Mouse (Mus musculus): ENCODE results near the gene Xxylt1. TPM values are rescaled to one million over a fixed set of nuclear protein-coding genes. Genes with fewer than 3 reads are reported as not detected.

The Xxylt1 gene
- polyA plus RNA-seq, 1 experiment from 2014 or later: 8.0 TPM

- no peaks in the 10 kb centered on the region for H3K9me3 ChIP-seq (ENCODE audit: low read length)
- no peak overlapping the region for H3K4me2 ChIP-seq (replicated peaks; ENCODE audit: low read depth, low read length)
- 92% methylated on average over 2 of the region's 2 CpGs for whole genome bisulfite sequencing
- H3K4me1 ChIP-seq (ENCODE audit: insufficient read depth, low read depth, low read length): peaks cover 4% of the 10 kb centered on the region; the same call in 1 of the 2 replicates
- no peak overlapping the region for H3K4me3 ChIP-seq (ENCODE audit: low read depth, low read length)
- no peak for TF ChIP-seq EP300 (IDR thresholded peaks at IDR 0.05)
- no peak for TF ChIP-seq CTCF (IDR thresholded peaks at IDR 0.05)
- H3K27ac ChIP-seq (ENCODE audit: low read length): no peak overlapping the region
- no peak for DNase-seq (ENCODE audit: low spot score)
- H3K9ac ChIP-seq (replicated peaks; ENCODE audit: low read depth): no peak overlapping the region
- H3K27me3 ChIP-seq (replicated peaks; ENCODE audit: insufficient read depth, low read length): no peaks in the 10 kb centered on the region
- no peaks in the 10 kb centered on the region for H3K36me3 ChIP-seq (ENCODE audit: insufficient read depth, low read length)
- no peak for ATAC-seq
These were observed 83.2 kb downstream of the Xxylt1 start for GRCm38 (mm10) chr16:30998048-30998447.

GRCm38 (mm10) chr16:30995446-30995845 is 85.8 kb downstream of the Xxylt1 start:
- H3K4me1 ChIP-seq (ENCODE audit: insufficient read depth, low read depth, low read length): peaks cover 8% of the 10 kb centered on the region; the same call in 1 of the 2 replicates
- WGBS: 78% methylated on average over 5 of the region's 5 CpGs
- no peak overlapping the region for H3K9ac ChIP-seq (replicated peaks; ENCODE audit: low read depth)
- no peak overlapping the region for H3K27ac ChIP-seq (ENCODE audit: low read length)
- no peak overlapping the region for H3K4me2 ChIP-seq (replicated peaks; ENCODE audit: low read depth, low read length)
- no peaks in the 10 kb centered on the region for H3K27me3 ChIP-seq (replicated peaks; ENCODE audit: insufficient read depth, low read length)
- peak; percentile 25; the same call in 1 of the 2 replicates for ATAC-seq
- H3K4me3 ChIP-seq (ENCODE audit: low read depth, low read length): no peak overlapping the region
- H3K36me3 ChIP-seq (ENCODE audit: insufficient read depth, low read length): no peaks in the 10 kb centered on the region
- no peaks in the 10 kb centered on the region for H3K9me3 ChIP-seq (ENCODE audit: low read length)
- no peak for DNase-seq (ENCODE audit: low spot score)
- TF ChIP-seq EP300 (IDR thresholded peaks at IDR 0.05): no peak
- TF ChIP-seq CTCF (IDR thresholded peaks at IDR 0.05): no peak

DNA sequence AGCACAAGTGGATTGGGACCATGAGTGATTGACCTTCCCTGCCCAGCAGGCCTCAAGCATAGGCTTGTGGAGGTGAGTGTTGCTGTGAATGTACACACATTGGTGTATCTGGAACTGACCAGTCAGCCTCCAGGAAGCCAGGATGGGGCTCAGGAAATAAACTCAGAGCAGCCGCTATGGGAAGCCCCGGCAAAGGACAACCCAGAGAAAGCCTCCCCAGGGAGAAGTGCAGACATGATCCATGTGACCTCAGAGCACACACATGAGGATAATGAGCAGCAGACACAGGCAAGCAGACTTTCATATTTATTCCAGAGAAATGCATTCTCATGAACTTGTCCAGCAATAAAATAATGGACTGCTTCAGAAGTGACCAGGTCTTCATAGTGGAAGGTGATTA is 86.4 kb downstream of the Xxylt1 start:
- Histone ChIP-seq H3K9ac (replicated peaks; ENCODE audit: low read depth) (no peak overlapping the region), H3K4me2 (replicated peaks; ENCODE audit: low read depth, low read length) (no peak overlapping the region), H3K9me3 (ENCODE audit: low read length) (no peaks in the 10 kb centered on the region), H3K4me1 (ENCODE audit: insufficient read depth, low read depth, low read length) (peaks cover 8% of the 10 kb centered on the region; the same call in 1 of the 2 replicates), H3K27me3 (replicated peaks; ENCODE audit: insufficient read depth, low read length) (no peaks in the 10 kb centered on the region), H3K36me3 (ENCODE audit: insufficient read depth, low read length) (no peaks in the 10 kb centered on the region), H3K4me3 (ENCODE audit: low read depth, low read length) (no peak overlapping the region), H3K27ac (ENCODE audit: low read length) (0 out of 2 replicates have a peak overlapping the region, but pooled peaks have one; percentile 14)
- WGBS: 38% methylated on average over 2 of the region's 2 CpGs
- TF ChIP-seq CTCF (IDR thresholded peaks at IDR 0.05) (no peak), EP300 (IDR thresholded peaks at IDR 0.05) (no peak)
- no peak for DNase-seq (ENCODE audit: low spot score)
- peak; percentile 21; the same call in 1 of the 2 replicates for ATAC-seq

DNA sequence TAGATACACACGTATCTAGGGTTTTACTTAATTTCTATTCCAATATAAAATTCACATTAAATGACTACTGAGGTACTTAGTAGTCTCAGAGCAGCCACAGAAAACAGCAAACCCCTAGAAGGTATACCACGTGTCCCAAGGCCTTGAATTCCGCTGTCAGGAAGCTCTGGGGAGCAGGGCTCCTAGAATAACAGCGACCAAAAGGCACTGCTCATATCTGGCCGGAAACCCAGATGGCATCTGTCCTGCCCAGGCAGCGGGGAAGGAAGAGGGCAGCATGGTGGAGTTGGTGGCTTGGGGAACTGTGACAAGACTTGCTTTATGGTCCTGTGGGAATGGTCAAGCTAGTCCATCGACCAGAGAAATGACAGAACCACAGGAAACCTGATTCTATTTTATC is 86.9 kb downstream of the Xxylt1 start:
- Histone ChIP-seq H3K9me3 (ENCODE audit: low read length) (no peaks in the 10 kb centered on the region), H3K36me3 (ENCODE audit: insufficient read depth, low read length) (no peaks in the 10 kb centered on the region), H3K9ac (replicated peaks; ENCODE audit: low read depth) (no peak overlapping the region), H3K27me3 (replicated peaks; ENCODE audit: insufficient read depth, low read length) (no peaks in the 10 kb centered on the region), H3K27ac (ENCODE audit: low read length) (0 out of 2 replicates have a peak overlapping the region, but pooled peaks have one; percentile 14), H3K4me3 (ENCODE audit: low read depth, low read length) (no peak overlapping the region), H3K4me2 (replicated peaks; ENCODE audit: low read depth, low read length) (no peak overlapping the region), H3K4me1 (ENCODE audit: insufficient read depth, low read depth, low read length) (peaks cover 8% of the 10 kb centered on the region; the same call in 1 of the 2 replicates)
- TF ChIP-seq CTCF (IDR thresholded peaks at IDR 0.05): no peak
- TF ChIP-seq EP300 (IDR thresholded peaks at IDR 0.05): no peak
- 60% methylated on average over 7 of the region's 7 CpGs for WGBS
- ATAC-seq (peak; percentile 28; the same call in 1 of the 2 replicates), DNase-seq (ENCODE audit: low spot score) (no peak)

GRCm38 (mm10) chr16:30992568-30992967 is 88.7 kb downstream of the Xxylt1 start:
- Histone ChIP-seq H3K9ac (replicated peaks; ENCODE audit: low read depth) (no peak overlapping the region), H3K4me2 (replicated peaks; ENCODE audit: low read depth, low read length) (no peak overlapping the region), H3K4me3 (ENCODE audit: low read depth, low read length) (no peak overlapping the region), H3K27me3 (replicated peaks; ENCODE audit: insufficient read depth, low read length) (no peaks in the 10 kb centered on the region), H3K27ac (ENCODE audit: low read length) (0 out of 2 replicates have a peak overlapping the region, but pooled peaks have one; percentile 9), H3K9me3 (ENCODE audit: low read length) (no peaks in the 10 kb centered on the region), H3K36me3 (ENCODE audit: insufficient read depth, low read length) (no peaks in the 10 kb centered on the region), H3K4me1 (ENCODE audit: insufficient read depth, low read depth, low read length) (peaks cover 8% of the 10 kb centered on the region; the same call in 1 of the 2 replicates)
- 48% methylated on average over 5 of the region's 5 CpGs for WGBS
- DNase-seq (ENCODE audit: low spot score) (no peak), ATAC-seq (peak; percentile 70)
- TF ChIP-seq CTCF (IDR thresholded peaks at IDR 0.05): no peak
- 0 out of 2 replicates have a peak, but pooled peaks have one; percentile 9 for TF ChIP-seq EP300 (IDR thresholded peaks at IDR 0.05)

- ATAC-seq (no peak), DNase-seq (ENCODE audit: low spot score) (no peak)
- Histone ChIP-seq H3K4me1 (ENCODE audit: insufficient read depth, low read depth, low read length) (peaks cover 8% of the 10 kb centered on the region; the same call in 1 of the 2 replicates), H3K27ac (ENCODE audit: low read length) (no peak overlapping the region), H3K4me2 (replicated peaks; ENCODE audit: low read depth, low read length) (no peak overlapping the region), H3K36me3 (ENCODE audit: insufficient read depth, low read length) (no peaks in the 10 kb centered on the region), H3K9me3 (ENCODE audit: low read length) (no peaks in the 10 kb centered on the region), H3K27me3 (replicated peaks; ENCODE audit: insufficient read depth, low read length) (no peaks in the 10 kb centered on the region), H3K9ac (replicated peaks; ENCODE audit: low read depth) (no peak overlapping the region), H3K4me3 (ENCODE audit: low read depth, low read length) (no peak overlapping the region)
- no peak for TF ChIP-seq EP300 (IDR thresholded peaks at IDR 0.05)
- TF ChIP-seq CTCF (IDR thresholded peaks at IDR 0.05): no peak
- 50% methylated on average over 2 of the region's 2 CpGs for WGBS
These were observed 90.6 kb downstream of the Xxylt1 start for GRCm38 (mm10) chr16:30990661-30991060.

All from lung, postnatal 0 days (tissue).